Mouse (Mus musculus) MEL-GATA-1-ER (cell line): ENCODE results near the gene Ceacam16.

Experiments
- DNase-seq: peaks from one replicate; pipeline ENCODE4 v3.0.0-alpha.2; 2012; ENCODE audit warnings: low read depth; ENCODE audit errors: extremely low read depth

The Ceacam16 gene

GRCm38 (mm10) chr7:19844521-19845171 lies 16.5 kb downstream of the Ceacam16 start:
- DNase-seq, result no peak

GRCm38 (mm10) chr7:19843561-19843960 lies 17.5 kb downstream of the Ceacam16 start:
- no peak for DNase-seq

DNA sequence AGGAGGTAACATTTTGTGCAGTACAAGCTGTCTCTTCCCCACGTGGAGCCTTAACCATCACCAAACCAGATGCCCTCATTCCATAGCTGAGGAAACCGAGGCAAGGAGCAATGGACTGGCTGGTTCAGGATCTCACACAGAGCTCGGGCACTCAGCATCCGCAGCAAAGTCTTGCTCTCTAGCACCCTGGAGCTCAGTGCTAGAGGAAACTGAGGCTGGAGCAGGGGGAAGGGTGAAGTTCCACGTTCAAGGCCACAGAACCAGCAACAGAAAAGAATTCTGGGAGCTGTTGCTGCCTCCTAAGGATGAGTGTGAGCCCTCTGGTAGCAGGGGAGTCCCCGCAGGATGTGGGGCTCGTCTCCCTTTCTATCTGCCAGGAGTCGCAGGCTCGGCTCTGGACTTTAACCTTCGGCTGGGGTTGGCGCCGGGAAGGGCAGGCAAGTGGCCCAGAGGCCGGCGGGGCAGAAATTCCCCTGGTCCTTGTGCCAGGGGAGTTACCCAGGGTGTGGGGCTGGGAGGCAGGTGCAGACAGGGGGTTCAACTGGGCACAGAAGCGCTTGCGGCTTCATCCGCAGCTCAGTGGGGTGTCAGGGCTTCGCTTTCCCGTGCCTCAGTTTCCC lies 18.1 kb downstream of the Ceacam16 start:
- no peak for DNase-seq

DNA sequence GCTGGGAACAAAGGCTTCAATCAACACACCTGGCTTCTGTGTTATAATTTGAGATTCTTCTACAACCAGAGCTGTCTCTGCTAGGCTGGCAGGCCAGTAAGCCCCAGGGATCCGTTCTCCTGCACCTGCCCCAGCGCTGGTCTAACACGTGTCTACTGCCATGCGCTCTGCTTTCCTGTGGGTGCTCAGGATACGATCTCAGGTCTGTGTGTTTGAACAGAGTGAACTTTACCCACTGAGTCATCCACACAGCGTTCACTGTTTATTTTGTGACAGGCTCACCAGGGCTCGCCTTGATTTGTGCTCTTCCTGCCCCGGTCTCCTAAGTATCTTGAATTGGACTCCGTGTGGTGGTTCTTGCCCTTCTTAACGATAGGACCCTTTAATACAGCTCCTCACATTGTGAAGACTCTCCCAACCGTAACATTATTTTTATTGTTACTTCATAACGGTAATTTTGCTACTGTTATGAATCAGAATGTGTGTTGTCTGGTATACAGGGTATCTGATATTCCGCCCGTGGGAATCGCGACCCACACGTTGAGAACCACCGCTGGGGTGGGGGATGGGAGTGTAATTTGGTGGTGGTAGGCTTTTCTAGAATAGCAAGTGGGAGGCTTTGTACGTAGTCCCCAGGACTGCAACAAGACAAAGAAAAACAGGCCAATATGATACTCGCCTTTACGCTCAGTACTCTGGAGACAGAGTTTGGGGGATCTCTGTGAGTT lies 19.2 kb downstream of the Ceacam16 start:
- DNase-seq, result no peak

DNA sequence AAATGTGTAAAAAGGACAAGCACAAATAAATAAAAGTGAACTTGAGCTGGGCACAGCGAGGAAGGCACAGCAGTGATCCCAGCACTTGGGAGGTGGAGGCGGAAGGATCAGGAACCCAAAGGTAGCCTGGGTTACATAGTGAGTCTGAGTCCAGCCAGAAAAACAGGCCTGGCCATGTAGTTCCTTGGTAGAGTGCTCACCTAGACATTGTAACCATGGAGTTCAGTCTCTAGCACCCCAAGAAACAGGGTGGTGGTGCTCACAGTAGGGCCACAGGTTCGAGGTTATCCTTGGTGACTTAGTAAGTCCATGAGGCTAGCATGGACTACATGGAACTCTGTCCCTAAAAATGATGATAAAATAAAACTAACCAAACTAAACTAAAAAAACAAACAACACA lies 20.2 kb downstream of the Ceacam16 start:
- DNase-seq, result no peak

- no peak for DNase-seq
Observed at GRCm38 (mm10) chr7:19840371-19840770, 20.7 kb downstream of the Ceacam16 start.

GRCm38 (mm10) chr7:19836843-19837242 lies 24.3 kb downstream of the Ceacam16 start:
- no peak for DNase-seq

- no peak for DNase-seq
Observed at GRCm38 (mm10) chr7:19834055-19834454, 27.0 kb downstream of the Ceacam16 start.

DNA sequence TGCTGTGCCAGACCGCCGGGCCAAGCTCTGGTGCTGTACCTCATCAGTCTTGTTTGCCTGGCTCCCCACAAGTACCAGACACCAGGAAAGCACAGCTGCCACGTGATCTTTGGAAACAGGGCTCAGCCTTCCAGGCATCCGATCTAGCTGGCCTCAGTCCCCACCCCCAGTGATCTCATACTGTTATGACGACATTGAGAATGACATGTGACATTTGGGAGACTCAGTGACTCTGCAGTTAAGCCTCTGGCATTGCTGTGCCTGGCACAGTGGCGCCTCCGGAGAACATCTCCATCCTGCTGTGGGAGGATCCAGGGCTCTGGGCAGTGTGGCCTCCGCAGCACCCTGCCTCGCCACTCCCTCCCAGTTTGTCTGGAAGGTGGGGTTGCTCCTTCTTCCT lies 29.3 kb downstream of the Ceacam16 start:
- DNase-seq, result no peak

DNA sequence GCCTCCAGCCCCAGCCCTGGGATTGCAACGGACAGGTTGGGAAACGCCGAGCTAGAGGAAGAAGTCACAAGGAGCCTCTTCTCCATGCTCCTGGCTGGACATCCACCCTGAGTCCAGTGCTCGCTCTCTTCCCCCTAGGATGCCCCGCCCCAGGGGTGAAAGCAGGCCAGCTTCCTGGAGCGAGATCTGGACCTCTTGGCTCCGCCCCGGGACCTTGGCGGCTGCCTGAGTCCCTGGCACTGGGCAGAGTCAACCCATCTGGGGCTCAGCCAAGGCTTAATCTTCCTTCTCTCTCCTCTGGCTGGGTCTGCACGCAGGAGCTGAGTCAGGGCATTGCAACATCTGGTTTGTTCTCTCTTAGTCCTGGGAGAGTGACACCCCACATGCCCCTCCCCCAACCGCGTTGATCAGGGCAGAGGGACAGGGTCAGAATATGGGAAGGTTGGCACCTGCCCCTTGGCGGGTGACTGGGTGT lies 30.4 kb downstream of the Ceacam16 start:
- no peak for DNase-seq

GRCm38 (mm10) chr7:19829694-19830093 lies 31.4 kb downstream of the Ceacam16 start:
- DNase-seq, result no peak

- DNase-seq, result no peak
Observed at GRCm38 (mm10) chr7:19826756-19827155, 34.3 kb downstream of the Ceacam16 start.

DNA sequence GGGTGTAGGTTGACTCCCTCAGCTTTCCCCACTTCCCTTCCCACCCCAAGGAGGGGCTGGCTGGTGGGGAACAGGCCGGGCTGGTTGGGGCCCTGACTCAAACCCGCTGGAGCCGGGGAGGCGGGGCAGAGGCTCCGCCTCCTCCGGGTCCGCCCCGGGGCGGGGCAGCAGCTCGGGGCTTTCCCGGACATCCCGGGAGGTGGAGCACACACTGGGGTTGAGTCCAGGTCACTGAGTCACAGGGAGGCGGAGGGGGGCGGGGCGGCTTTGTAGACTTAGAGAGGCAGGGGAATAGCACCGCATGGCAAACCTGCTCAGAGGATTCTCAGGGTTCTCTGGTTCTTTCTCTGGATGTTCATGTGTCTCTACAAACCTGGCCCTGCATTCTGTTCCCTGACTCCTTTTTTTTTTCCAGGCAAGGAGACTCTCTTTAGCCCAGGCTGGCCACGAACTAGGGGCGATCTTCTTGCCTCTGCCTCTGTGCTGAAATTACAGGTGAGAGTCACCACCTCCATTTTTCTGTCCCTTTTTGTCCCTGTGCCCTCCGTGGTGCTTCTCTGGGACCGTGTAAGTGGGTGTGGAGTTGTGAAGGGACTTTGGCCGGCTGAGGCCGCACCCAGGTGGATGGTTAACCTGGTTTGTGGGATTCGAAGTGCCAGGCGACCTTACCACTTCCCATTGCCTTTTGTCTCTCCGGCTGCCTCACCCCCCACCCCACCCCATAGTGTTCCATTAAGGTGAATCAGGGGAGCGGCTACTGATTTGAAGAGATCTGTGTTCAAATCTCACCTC lies 36.7 kb downstream of the Ceacam16 start:
- peak; percentile 62 for DNase-seq

GRCm38 (mm10) chr7:19823256-19824181 lies 37.6 kb downstream of the Ceacam16 start:
- DNase-seq, result peak; percentile 65

- no peak for DNase-seq
Observed at GRCm38 (mm10) chr7:19822604-19823058, 38.5 kb downstream of the Ceacam16 start, which contains the start of gene Bcl3. Gene Bcl3 (minus strand): TSS chr7:19822770.

- DNase-seq, result no peak
Observed at GRCm38 (mm10) chr7:19822193-19822592, 38.9 kb downstream of the Ceacam16 start.

GRCm38 (mm10) chr7:19821633-19822032 lies 39.5 kb downstream of the Ceacam16 start:
- DNase-seq, result no peak

DNA sequence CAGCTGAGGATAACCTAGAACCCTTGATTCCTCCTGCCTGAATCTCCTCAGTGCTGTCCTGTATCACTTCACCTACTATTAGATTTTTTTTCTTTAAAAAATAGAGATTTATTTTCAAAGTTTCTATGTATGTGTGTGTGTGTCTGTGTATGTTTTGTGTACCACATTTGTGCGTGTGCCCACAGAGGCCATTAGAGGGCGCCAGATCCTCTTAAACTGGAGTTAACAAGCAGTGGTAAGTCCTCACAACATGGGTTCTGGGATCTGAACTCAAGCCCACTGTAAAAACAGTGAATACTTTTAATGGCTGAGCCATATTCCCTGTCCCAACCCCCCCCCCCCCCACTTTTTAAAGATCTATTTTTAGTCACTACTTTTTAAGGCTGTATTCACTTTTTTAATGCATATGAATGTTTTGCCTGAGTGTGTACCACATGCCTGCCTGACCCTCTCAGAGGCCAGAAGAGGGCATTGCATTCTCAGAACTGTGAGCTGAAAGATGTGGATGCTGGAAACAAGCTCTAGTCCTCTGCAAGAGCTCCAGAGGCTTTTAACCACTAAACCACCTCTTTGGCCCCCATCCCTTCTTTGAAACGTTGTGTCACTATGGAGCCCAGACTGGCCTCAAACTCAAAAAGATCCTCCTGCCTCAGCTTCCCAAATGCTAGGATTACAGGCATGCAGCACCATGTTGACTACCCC lies 40.6 kb downstream of the Ceacam16 start:
- DNase-seq, result no peak

GRCm38 (mm10) chr7:19818875-19819274 lies 42.2 kb downstream of the Ceacam16 start:
- no peak for DNase-seq

- no peak for DNase-seq
Observed at GRCm38 (mm10) chr7:19818440-19818839, 42.7 kb downstream of the Ceacam16 start.
